Mouse (Mus musculus) intestine, embryonic 16.5 days (tissue): Measurements from ENCODE around the gene Ptgdr2. TPM values are rescaled to one million over a fixed set of nuclear protein-coding genes. Genes with fewer than 3 reads are reported as not detected.
A peak's percentile ranks its signal among the peaks of the same experiment; 100 is the strongest.

Source experiments
- ATAC-seq: fragments of 200-750 bp; cut with Nextera tagmentation; 2 replicates; pipeline ENCODE4 v1.8.0; 2017; ENCODE audit warnings: moderate TSS enrichment, moderate library complexity
- H3K27ac ChIP-seq: fragments of 300-500 bp; sonication (generic); 2 replicates; pipeline ENCODE4 v1.5.1; 2014; ENCODE audit warnings: mild to moderate bottlenecking, low read length
- H3K27me3 ChIP-seq: fragments of 300-500 bp; sonication (generic); replicated peaks from 2 replicates; pipeline ENCODE4 v1.6.1; 2014; ENCODE audit warnings: low read length, control low read depth, mixed read lengths; ENCODE audit not compliant: control insufficient read depth, insufficient read depth
- H3K36me3 ChIP-seq: fragments of 300-500 bp; sonication (generic); 2 replicates; pipeline ENCODE4 v1.6.1; 2014; ENCODE audit warnings: low read length, control low read depth; ENCODE audit not compliant: control insufficient read depth, insufficient read depth
- H3K4me1 ChIP-seq: fragments of 300-500 bp; sonication (generic); 2 replicates; pipeline ENCODE4 v1.6.1; 2014; ENCODE audit warnings: low read length, control low read depth, mixed read lengths; ENCODE audit not compliant: control insufficient read depth, insufficient read depth
- H3K4me2 ChIP-seq: fragments of 300-500 bp; sonication (generic); 2 replicates; pipeline ENCODE4 v1.6.1; 2014; ENCODE audit warnings: low read depth, low read length, control low read depth
- H3K4me3 ChIP-seq: fragments of 300-500 bp; sonication (generic); 2 replicates; pipeline ENCODE4 v1.5.1; 2014; ENCODE audit warnings: mild to moderate bottlenecking, low read length
- H3K9ac ChIP-seq: fragments of 300-500 bp; sonication (generic); 2 replicates; pipeline ENCODE4 v1.6.1; 2014; ENCODE audit warnings: low read depth, low read length
- H3K9me3 ChIP-seq: fragments of 300-500 bp; sonication (generic); 2 replicates; pipeline ENCODE4 v1.6.1; 2016; ENCODE audit warnings: low read length, control low read depth; ENCODE audit not compliant: control insufficient read depth
- WGBS: fragments of 180-500 bp; shearing (Covaris S2); extraction: QIAGEN DNeasy Blood & Tissue Kit; methylation state at CpG from one replicate; pipeline ENCODE4 v1.1.7; 2014; 5-methylcytosine and 5-hydroxymethylcytosine counted together
- polyA plus RNA-seq: library from polyadenylated mRNA; unstranded; fragments of >200 nt; fragmentation: Nextera tagmentation; extraction: Ambion mirVana; gene quantifications from 2 replicates; pipeline ENCODE4 v1.2.1, GENCODE M21; 2015

The Ptgdr2 gene
- polyA plus RNA-seq: 0.05 and 0.11 TPM in 2 replicates

GRCm38 (mm10) chr19:10937110-10937563, at the start of gene Ptgdr2:
Gene Ptgdr2, plus strand, starts transcription at chr19:10937160.
- ATAC-seq: no peak
- H3K27ac ChIP-seq: no peak within 1 kb of the TSS
- no peaks in the 10 kb centered on the region for H3K27me3 ChIP-seq
- H3K9me3 ChIP-seq: no peaks in the 10 kb centered on the region
- H3K4me3 ChIP-seq: no peak within 1 kb of the TSS
- H3K9ac ChIP-seq: no peak within 1 kb of the TSS
- no peak within 1 kb of the TSS for H3K4me2 ChIP-seq
- 44% methylated on average over 5 of the region's 5 CpGs for WGBS
- no peaks in the 10 kb centered on the region for H3K36me3 ChIP-seq
- peaks cover 11% of the 10 kb centered on the region for H3K4me1 ChIP-seq

GRCm38 (mm10) chr19:10892201-10892600, 44.8 kb upstream of the Ptgdr2 start:
- no peaks in the 10 kb centered on the region for H3K9me3 ChIP-seq
- WGBS: 90% methylated on average over 3 of the region's 3 CpGs
- no peaks in the 10 kb centered on the region for H3K27me3 ChIP-seq
- no peak overlapping the region for H3K4me3 ChIP-seq
- peaks cover 10% of the 10 kb centered on the region for H3K4me1 ChIP-seq
- no peaks in the 10 kb centered on the region for H3K36me3 ChIP-seq
- H3K27ac ChIP-seq: no peak overlapping the region
- no peak for ATAC-seq
- H3K4me2 ChIP-seq: no peak overlapping the region
- H3K9ac ChIP-seq: no peak overlapping the region

- no peaks in the 10 kb centered on the region for H3K9me3 ChIP-seq
- H3K27me3 ChIP-seq: no peaks in the 10 kb centered on the region
- H3K4me3 ChIP-seq: peak within 1 kb of the TSS; percentile 96
- peak; percentile 96 for ATAC-seq
- peak within 1 kb of the TSS; percentile 61 for H3K4me2 ChIP-seq
- under 1% methylated on average over 43 of the region's 43 CpGs for WGBS
- peaks cover 16% of the 10 kb centered on the region for H3K4me1 ChIP-seq
- peak within 1 kb of the TSS; percentile 96 for H3K9ac ChIP-seq
- peak within 1 kb of the TSS; percentile 95 for H3K27ac ChIP-seq
- peaks cover 7% of the 10 kb centered on the region for H3K36me3 ChIP-seq
These were observed 41.9 kb upstream of the Ptgdr2 start, which contains the start of gene Prpf19 for GRCm38 (mm10) chr19:10895016-10895528. Gene Prpf19, plus strand, starts transcription at chr19:10895231.

- H3K27ac ChIP-seq: peak overlapping the region; percentile 95
- no peaks in the 10 kb centered on the region for H3K9me3 ChIP-seq
- H3K4me3 ChIP-seq: peak overlapping the region; percentile 96
- under 1% methylated on average over 16 of the region's 16 CpGs for WGBS
- no peaks in the 10 kb centered on the region for H3K27me3 ChIP-seq
- peaks cover 13% of the 10 kb centered on the region for H3K36me3 ChIP-seq
- peaks cover 16% of the 10 kb centered on the region for H3K4me1 ChIP-seq
- ATAC-seq: peak; percentile 16; the same call in 1 of the 2 replicates
- peak overlapping the region; percentile 96 for H3K9ac ChIP-seq
- H3K4me2 ChIP-seq: peak overlapping the region; percentile 61
These were observed 41.3 kb upstream of the Ptgdr2 start for GRCm38 (mm10) chr19:10895708-10896107.

- 68% methylated on average over 7 of the region's 7 CpGs for WGBS
- H3K4me1 ChIP-seq: peaks cover 16% of the 10 kb centered on the region
- H3K36me3 ChIP-seq: peaks cover 15% of the 10 kb centered on the region
- H3K27me3 ChIP-seq: no peaks in the 10 kb centered on the region
- no peaks in the 10 kb centered on the region for H3K9me3 ChIP-seq
- H3K27ac ChIP-seq: no peak overlapping the region
- H3K4me2 ChIP-seq: peak overlapping the region; percentile 61
- peak overlapping the region; percentile 96 for H3K4me3 ChIP-seq
- peak overlapping the region; percentile 96 for H3K9ac ChIP-seq
- ATAC-seq: no peak
These were observed 40.1 kb upstream of the Ptgdr2 start for GRCm38 (mm10) chr19:10896849-10897248.

- no peak overlapping the region for H3K27ac ChIP-seq
- H3K27me3 ChIP-seq: no peaks in the 10 kb centered on the region
- WGBS: 83% methylated on average over 8 of the region's 8 CpGs
- H3K4me2 ChIP-seq: no peak overlapping the region
- no peak for ATAC-seq
- no peaks in the 10 kb centered on the region for H3K9me3 ChIP-seq
- H3K4me1 ChIP-seq: peaks cover 16% of the 10 kb centered on the region
- H3K36me3 ChIP-seq: peaks cover 19% of the 10 kb centered on the region
- peak overlapping the region; percentile 96; the same call in 1 of the 2 replicates for H3K9ac ChIP-seq
- no peak overlapping the region for H3K4me3 ChIP-seq
These were observed 39.5 kb upstream of the Ptgdr2 start for GRCm38 (mm10) chr19:10897491-10897890.

GRCm38 (mm10) chr19:10900315-10900714, 36.6 kb upstream of the Ptgdr2 start:
- ATAC-seq: no peak
- Histone ChIP-seq H3K4me1 (peaks cover 26% of the 10 kb centered on the region), H3K9ac (no peak overlapping the region), H3K9me3 (no peaks in the 10 kb centered on the region), H3K4me3 (no peak overlapping the region), H3K4me2 (no peak overlapping the region), H3K27me3 (no peaks in the 10 kb centered on the region), H3K27ac (no peak overlapping the region), H3K36me3 (peaks cover 31% of the 10 kb centered on the region)
- WGBS: 74% methylated on average over 6 of the region's 6 CpGs

GRCm38 (mm10) chr19:10901046-10901445, 35.9 kb upstream of the Ptgdr2 start:
- no peak overlapping the region for H3K27ac ChIP-seq
- no peak overlapping the region for H3K4me2 ChIP-seq
- H3K9ac ChIP-seq: no peak overlapping the region
- peaks cover 32% of the 10 kb centered on the region for H3K36me3 ChIP-seq
- H3K9me3 ChIP-seq: no peaks in the 10 kb centered on the region
- WGBS: 92% methylated on average over 5 of the region's 5 CpGs
- no peak overlapping the region for H3K4me3 ChIP-seq
- peaks cover 32% of the 10 kb centered on the region for H3K4me1 ChIP-seq
- H3K27me3 ChIP-seq: no peaks in the 10 kb centered on the region
- ATAC-seq: no peak

GRCm38 (mm10) chr19:10904512-10904911, 32.4 kb upstream of the Ptgdr2 start:
- Histone ChIP-seq H3K36me3 (peaks cover 33% of the 10 kb centered on the region; the same call in 1 of the 2 replicates), H3K9ac (0 out of 2 replicates have a peak overlapping the region, but pooled peaks have one; percentile 24), H3K27ac (peak overlapping the region; percentile 74), H3K4me2 (no peak overlapping the region), H3K4me3 (no peak overlapping the region), H3K9me3 (no peaks in the 10 kb centered on the region), H3K27me3 (no peaks in the 10 kb centered on the region), H3K4me1 (peaks cover 24% of the 10 kb centered on the region)
- WGBS: 59% methylated on average over 5 of the region's 5 CpGs
- no peak for ATAC-seq
